Mouse (Mus musculus): ENCODE results near the gene Ebpl. TPM values are rescaled to one million over a fixed set of nuclear protein-coding genes. Genes with fewer than 3 reads are reported as not detected.

The Ebpl gene
- polyA plus RNA-seq (2012; rRNA removed; ENCODE audit: low replicate concordance) = 1.6 and 2.8 TPM in 2 replicates

GRCm38 (mm10) chr14:61360131-61360980 lies at the start of gene Ebpl:
TSS of gene Ebpl (minus strand) at chr14:61360439.

GRCm38 (mm10) chr14:61309593-61309992 lies 50.6 kb downstream of the Ebpl start, which contains the start of gene Arl11:
TSS of gene Arl11 (plus strand) at chr14:61309753.

Other genes starting within 250 kb of the Ebpl start
- 0.76 and 1.5 TPM in 2 replicates for gene Sacs, start 222.0 kb downstream of the Ebpl start, polyA plus RNA-seq (2012; rRNA removed; ENCODE audit: low replicate concordance)
- 0.06 and 22.2 TPM in 2 replicates for gene Sgcg, start 101.9 kb downstream of the Ebpl start, polyA plus RNA-seq (2012; rRNA removed; ENCODE audit: low replicate concordance)
- gene Arl11, start 50.7 kb downstream of the Ebpl start, polyA plus RNA-seq (2012; rRNA removed; ENCODE audit: low replicate concordance) = 2.3 and 3.6 TPM in 2 replicates
- gene Kpna3, start 79.4 kb upstream of the Ebpl start, polyA plus RNA-seq (2012; rRNA removed; ENCODE audit: low replicate concordance) = 4.9 and 20.5 TPM in 2 replicates
- gene Spryd7, start 196.4 kb upstream of the Ebpl start, polyA plus RNA-seq (2012; rRNA removed; ENCODE audit: low replicate concordance) = 9.3 and 14.4 TPM in 2 replicates
- 1.4 and 4.4 TPM in 2 replicates for gene Trim13, start 237.8 kb upstream of the Ebpl start, polyA plus RNA-seq (2012; rRNA removed; ENCODE audit: low replicate concordance)
- 0.07 TPM in 1 of 2 replicates, not detected in the other for gene Kcnrg, start 247.0 kb upstream of the Ebpl start, polyA plus RNA-seq (2012; rRNA removed; ENCODE audit: low replicate concordance)